Mouse (Mus musculus): ENCODE data around the gene 4930564D02Rik. TPM values are rescaled to one million over a fixed set of nuclear protein-coding genes. Genes with fewer than 3 reads are reported as not detected.

The 4930564D02Rik gene
- polyA plus RNA-seq, 1 experiment from 2014 or later = not detected

- no peak overlapping the region for H3K4me3 ChIP-seq (ENCODE audit: low read depth, low read length)
- H3K27me3 ChIP-seq (ENCODE audit: control insufficient read depth, insufficient read depth, low read length) = no peaks in the 10 kb centered on the region
- H3K4me1 ChIP-seq (ENCODE audit: control insufficient read depth, insufficient read depth, low read length) = no peaks in the 10 kb centered on the region
- ATAC-seq (replicated peaks; ENCODE audit: insufficient number of reproducible peaks, low FRiP score, low TSS enrichment) = no peak
- 78% methylated on average over 7 of the region's 7 CpGs for WGBS (ENCODE audit: insufficient replicate concordance)
- no peaks in the 10 kb centered on the region for H3K36me3 ChIP-seq (ENCODE audit: control insufficient read depth, insufficient read depth, low read length)
- no peaks in the 10 kb centered on the region for H3K9me3 ChIP-seq (replicated peaks; ENCODE audit: control insufficient read depth, low read length)
- no peak overlapping the region for H3K27ac ChIP-seq (ENCODE audit: low read depth, low read length)
- no peak overlapping the region for H3K9ac ChIP-seq (ENCODE audit: low read depth, low read length)
- H3K4me2 ChIP-seq = no peak overlapping the region
Measured at GRCm38 (mm10) chr3:105090147-105090546, 23.5 kb downstream of the 4930564D02Rik start.

GRCm38 (mm10) chr3:105090981-105091380 lies 24.3 kb downstream of the 4930564D02Rik start:
- no peaks in the 10 kb centered on the region for H3K4me1 ChIP-seq (ENCODE audit: control insufficient read depth, insufficient read depth, low read length)
- 17% methylated on average over 3 of the region's 3 CpGs for WGBS (ENCODE audit: insufficient replicate concordance)

GRCm38 (mm10) chr3:105092721-105093505 lies 26.3 kb downstream of the 4930564D02Rik start:
- Histone ChIP-seq H3K9me3 (replicated peaks; ENCODE audit: control insufficient read depth, low read length) (no peaks in the 10 kb centered on the region), H3K4me2 (no peak overlapping the region), H3K27me3 (ENCODE audit: control insufficient read depth, insufficient read depth, low read length) (no peaks in the 10 kb centered on the region), H3K4me3 (ENCODE audit: low read depth, low read length) (no peak overlapping the region), H3K4me1 (ENCODE audit: control insufficient read depth, insufficient read depth, low read length) (no peaks in the 10 kb centered on the region), H3K36me3 (ENCODE audit: control insufficient read depth, insufficient read depth, low read length) (no peaks in the 10 kb centered on the region), H3K27ac (ENCODE audit: low read depth, low read length) (no peak overlapping the region), H3K9ac (ENCODE audit: low read depth, low read length) (no peak overlapping the region)
- ATAC-seq (replicated peaks; ENCODE audit: insufficient number of reproducible peaks, low FRiP score, low TSS enrichment) = no peak
- 69% methylated on average over 11 of the region's 11 CpGs for WGBS (ENCODE audit: insufficient replicate concordance)

More at GRCm38 (mm10) chr3:105090981-105091380, 24.3 kb downstream of the 4930564D02Rik start:
- no peak overlapping the region for H3K27ac ChIP-seq (ENCODE audit: low read depth, low read length)
- no peak overlapping the region for H3K9ac ChIP-seq (ENCODE audit: low read depth, low read length)
- no peak overlapping the region for H3K4me3 ChIP-seq (ENCODE audit: low read depth, low read length)
- no peaks in the 10 kb centered on the region for H3K27me3 ChIP-seq (ENCODE audit: control insufficient read depth, insufficient read depth, low read length)
- H3K4me2 ChIP-seq = no peak overlapping the region
- H3K9me3 ChIP-seq (replicated peaks; ENCODE audit: control insufficient read depth, low read length) = no peaks in the 10 kb centered on the region
- no peaks in the 10 kb centered on the region for H3K36me3 ChIP-seq (ENCODE audit: control insufficient read depth, insufficient read depth, low read length)
- ATAC-seq (replicated peaks; ENCODE audit: insufficient number of reproducible peaks, low FRiP score, low TSS enrichment) = no peak

- Histone ChIP-seq H3K27ac (ENCODE audit: low read depth, low read length) (no peak overlapping the region), H3K4me2 (no peak overlapping the region), H3K9ac (ENCODE audit: low read depth, low read length) (no peak overlapping the region), H3K27me3 (ENCODE audit: control insufficient read depth, insufficient read depth, low read length) (no peaks in the 10 kb centered on the region), H3K4me1 (ENCODE audit: control insufficient read depth, insufficient read depth, low read length) (peaks cover 2% of the 10 kb centered on the region), H3K4me3 (ENCODE audit: low read depth, low read length) (no peak overlapping the region), H3K36me3 (ENCODE audit: control insufficient read depth, insufficient read depth, low read length) (no peaks in the 10 kb centered on the region), H3K9me3 (replicated peaks; ENCODE audit: control insufficient read depth, low read length) (no peaks in the 10 kb centered on the region)
- ATAC-seq (replicated peaks; ENCODE audit: insufficient number of reproducible peaks, low FRiP score, low TSS enrichment) = no peak
- 62% methylated on average over 2 of the region's 2 CpGs for WGBS (ENCODE audit: insufficient replicate concordance)
Measured at GRCm38 (mm10) chr3:105094448-105094847, 27.8 kb downstream of the 4930564D02Rik start.

- H3K4me3 ChIP-seq (ENCODE audit: low read depth, low read length) = no peak overlapping the region
- no peaks in the 10 kb centered on the region for H3K36me3 ChIP-seq (ENCODE audit: control insufficient read depth, insufficient read depth, low read length)
- H3K27me3 ChIP-seq (ENCODE audit: control insufficient read depth, insufficient read depth, low read length) = no peaks in the 10 kb centered on the region
- no peak for ATAC-seq (replicated peaks; ENCODE audit: insufficient number of reproducible peaks, low FRiP score, low TSS enrichment)
- no peak overlapping the region for H3K4me2 ChIP-seq
- H3K9me3 ChIP-seq (replicated peaks; ENCODE audit: control insufficient read depth, low read length) = no peaks in the 10 kb centered on the region
- H3K9ac ChIP-seq (ENCODE audit: low read depth, low read length) = no peak overlapping the region
- H3K4me1 ChIP-seq (ENCODE audit: control insufficient read depth, insufficient read depth, low read length) = peaks cover 7% of the 10 kb centered on the region
- WGBS (ENCODE audit: insufficient replicate concordance) = 72% methylated on average over 5 of the region's 5 CpGs
- H3K27ac ChIP-seq (ENCODE audit: low read depth, low read length) = no peak overlapping the region
Measured at GRCm38 (mm10) chr3:105095026-105095425, 28.4 kb downstream of the 4930564D02Rik start.

GRCm38 (mm10) chr3:105097581-105097980 lies 30.9 kb downstream of the 4930564D02Rik start:
- no peak overlapping the region for H3K4me2 ChIP-seq
- no peaks in the 10 kb centered on the region for H3K27me3 ChIP-seq (ENCODE audit: control insufficient read depth, insufficient read depth, low read length)
- H3K4me3 ChIP-seq (ENCODE audit: low read depth, low read length) = no peak overlapping the region
- H3K9me3 ChIP-seq (replicated peaks; ENCODE audit: control insufficient read depth, low read length) = no peaks in the 10 kb centered on the region
- ATAC-seq (replicated peaks; ENCODE audit: insufficient number of reproducible peaks, low FRiP score, low TSS enrichment) = no peak
- H3K36me3 ChIP-seq (ENCODE audit: control insufficient read depth, insufficient read depth, low read length) = no peaks in the 10 kb centered on the region
- WGBS (ENCODE audit: insufficient replicate concordance) = 73% methylated on average over 4 of the region's 4 CpGs
- H3K9ac ChIP-seq (ENCODE audit: low read depth, low read length) = no peak overlapping the region
- no peak overlapping the region for H3K27ac ChIP-seq (ENCODE audit: low read depth, low read length)
- H3K4me1 ChIP-seq (ENCODE audit: control insufficient read depth, insufficient read depth, low read length) = peaks cover 8% of the 10 kb centered on the region

- ATAC-seq (replicated peaks; ENCODE audit: insufficient number of reproducible peaks, low FRiP score, low TSS enrichment) = no peak
- peak overlapping the region; percentile 62 for H3K27ac ChIP-seq (ENCODE audit: low read depth, low read length)
- H3K36me3 ChIP-seq (ENCODE audit: control insufficient read depth, insufficient read depth, low read length) = no peaks in the 10 kb centered on the region
- H3K4me3 ChIP-seq (ENCODE audit: low read depth, low read length) = no peak overlapping the region
- no peak overlapping the region; the same call in 1 of the 2 replicates for H3K4me2 ChIP-seq
- no peaks in the 10 kb centered on the region for H3K9me3 ChIP-seq (replicated peaks; ENCODE audit: control insufficient read depth, low read length)
- WGBS (ENCODE audit: insufficient replicate concordance) = 27% methylated on average over 15 of the region's 15 CpGs
- no peaks in the 10 kb centered on the region for H3K27me3 ChIP-seq (ENCODE audit: control insufficient read depth, insufficient read depth, low read length)
- H3K4me1 ChIP-seq (ENCODE audit: control insufficient read depth, insufficient read depth, low read length) = peaks cover 8% of the 10 kb centered on the region
- H3K9ac ChIP-seq (ENCODE audit: low read depth, low read length) = peak overlapping the region; percentile 2
Measured at GRCm38 (mm10) chr3:105099526-105100269, 33.1 kb downstream of the 4930564D02Rik start.

GRCm38 (mm10) chr3:105100270-105100589 lies 33.6 kb downstream of the 4930564D02Rik start:
- H3K4me2 ChIP-seq = no peak overlapping the region
- peak overlapping the region; percentile 2 for H3K9ac ChIP-seq (ENCODE audit: low read depth, low read length)
- H3K36me3 ChIP-seq (ENCODE audit: control insufficient read depth, insufficient read depth, low read length) = no peaks in the 10 kb centered on the region
- peak overlapping the region; percentile 62; the same call in 1 of the 2 replicates for H3K27ac ChIP-seq (ENCODE audit: low read depth, low read length)
- 62% methylated on average over 4 of the region's 4 CpGs for WGBS (ENCODE audit: insufficient replicate concordance)
- no peaks in the 10 kb centered on the region for H3K27me3 ChIP-seq (ENCODE audit: control insufficient read depth, insufficient read depth, low read length)
- H3K4me3 ChIP-seq (ENCODE audit: low read depth, low read length) = no peak overlapping the region
- no peaks in the 10 kb centered on the region for H3K9me3 ChIP-seq (replicated peaks; ENCODE audit: control insufficient read depth, low read length)
- peaks cover 8% of the 10 kb centered on the region for H3K4me1 ChIP-seq (ENCODE audit: control insufficient read depth, insufficient read depth, low read length)
- no peak for ATAC-seq (replicated peaks; ENCODE audit: insufficient number of reproducible peaks, low FRiP score, low TSS enrichment)

Data from heart, embryonic 11.5 days (tissue).